Mouse (Mus musculus): ENCODE measurements at regions not wholly inside any gene's neighbourhood (a gene's known extent, or its start where the extent isn't known, plus 50 kb on each side); places are given as distances from the start of the nearest gene placed in this dataset.

- TF ChIP-seq CTCF (conservative IDR thresholded peaks at IDR 0.05; ENCODE audit: insufficient read depth, insufficient read length, low read depth, low read length), result no peak
- no peak for TF ChIP-seq POLR2A (IDR thresholded peaks at IDR 0.05; ENCODE audit: low read depth, low read length)
These were observed 97.2 kb upstream of the Gpr141 start for GRCm38 (mm10) chr13:19921084-19921827.
